Mouse (Mus musculus) kidney, adult 18-20 months (tissue): ENCODE measurements at regions not wholly inside any gene's neighbourhood (a gene's known extent, or its start where the extent isn't known, plus 50 kb on each side); places are given as distances from the start of the nearest gene placed in this dataset.

Source experiments
- DNase-seq: peaks from one replicate; pipeline ENCODE4 v3.0.0; 2021

GRCm38 (mm10) chr3:63542638-63543408, 59.1 kb upstream of the Gm34302 start:
- no peak for DNase-seq

GRCm38 (mm10) chr3:63538881-63539280, 55.2 kb upstream of the Gm34302 start:
- no peak for DNase-seq

GRCm38 (mm10) chr3:63534141-63534540, 50.5 kb upstream of the Gm34302 start:
- DNase-seq, result no peak
